Mouse (Mus musculus): ENCODE measurements around the gene Rora.

DNA sequence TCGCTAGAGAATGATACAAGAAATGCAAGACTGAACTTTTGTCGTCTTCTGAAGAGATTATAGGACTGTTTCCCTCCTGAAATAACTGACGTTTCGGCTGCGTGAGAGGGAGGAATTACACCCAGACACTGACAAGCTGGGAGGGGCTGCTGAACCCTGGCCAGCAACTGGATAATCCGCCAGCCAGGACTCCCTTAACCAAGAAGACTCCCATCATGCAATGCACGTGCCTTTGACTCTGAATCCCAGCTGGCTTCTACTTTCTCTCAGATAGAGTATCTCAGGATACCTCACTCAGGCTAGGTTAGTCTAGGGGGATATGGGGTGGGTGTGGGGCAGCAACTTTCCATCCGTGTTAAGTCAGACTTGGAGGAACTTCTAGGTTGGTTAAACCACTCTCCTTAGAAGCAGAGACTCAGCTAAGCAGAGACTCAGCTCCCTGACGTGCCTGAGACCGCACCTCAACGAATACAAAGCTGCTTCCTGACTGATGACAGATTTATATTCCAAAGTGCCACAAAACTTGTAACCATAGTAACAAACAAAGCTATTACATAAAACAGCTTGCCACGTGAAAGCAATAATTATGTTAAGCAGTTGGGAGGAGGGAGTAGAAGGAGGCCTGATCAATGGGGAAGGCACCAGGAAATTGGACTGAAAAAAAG, 302.8 kb downstream of the Rora start:
- TF ChIP-seq POLR2A (IDR thresholded peaks at IDR 0.05; ENCODE audit: control insufficient read depth, low read depth, low read length) = no peak
- no peak for TF ChIP-seq CTCF (IDR thresholded peaks at IDR 0.05; ENCODE audit: control insufficient read depth, insufficient read depth, insufficient replicate concordance, low read depth, low read length)
